Mouse (Mus musculus) B cell, adult 67 days (primary cell): Measurements from ENCODE around the gene Ngdn. TPM values are rescaled to one million over a fixed set of nuclear protein-coding genes. Genes with fewer than 3 reads are reported as not detected.

Experiments
- total RNA-seq, 2 experiments: library from RNA; stranded (reverse); gene quantifications; 4 replicates each; pipeline ENCODE4 v1.2.4; 2023

The Ngdn gene
- 10 to 100 TPM; 77.2 to 85.3 TPM for total RNA-seq

DNA sequence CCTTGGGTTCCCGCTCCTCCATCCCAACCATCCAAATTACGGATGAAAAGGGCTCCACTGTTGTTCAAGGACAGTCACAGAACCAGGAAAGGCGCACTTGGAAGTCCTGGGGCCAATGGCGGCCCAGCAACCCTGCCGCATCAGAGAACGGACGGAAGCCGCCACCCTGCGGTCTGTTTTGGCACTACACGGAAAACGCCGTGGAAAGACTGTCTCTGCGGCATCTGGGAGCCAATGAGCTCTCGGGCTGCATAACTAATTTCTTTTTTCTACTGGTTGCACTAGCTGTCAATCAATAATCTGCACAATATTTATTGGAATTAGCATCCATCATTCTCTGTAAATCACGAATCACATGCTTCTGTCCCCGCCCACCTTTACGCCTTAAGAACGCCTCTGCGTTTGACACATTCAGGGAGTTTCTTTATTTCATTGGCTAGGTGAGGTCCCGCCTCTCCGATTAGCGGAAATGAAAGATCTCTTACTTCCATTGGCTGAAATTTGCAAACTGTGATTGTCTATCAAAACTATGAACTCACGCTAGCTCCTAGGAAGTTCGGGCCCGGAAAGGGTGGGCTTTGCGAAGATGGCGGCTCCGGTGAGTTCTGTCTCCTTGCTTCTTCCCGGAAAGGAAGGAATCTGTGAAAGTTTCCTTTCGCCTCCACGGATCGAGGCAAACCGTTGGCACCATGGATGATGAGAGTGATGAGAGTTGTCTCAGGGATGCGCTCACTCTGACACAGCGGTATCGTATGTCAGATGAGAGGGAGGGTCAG lies at the start of gene Ngdn:
Gene Ngdn, plus strand, starts transcription at position 464 of the 776 bp plus-strand sequence.

DNA sequence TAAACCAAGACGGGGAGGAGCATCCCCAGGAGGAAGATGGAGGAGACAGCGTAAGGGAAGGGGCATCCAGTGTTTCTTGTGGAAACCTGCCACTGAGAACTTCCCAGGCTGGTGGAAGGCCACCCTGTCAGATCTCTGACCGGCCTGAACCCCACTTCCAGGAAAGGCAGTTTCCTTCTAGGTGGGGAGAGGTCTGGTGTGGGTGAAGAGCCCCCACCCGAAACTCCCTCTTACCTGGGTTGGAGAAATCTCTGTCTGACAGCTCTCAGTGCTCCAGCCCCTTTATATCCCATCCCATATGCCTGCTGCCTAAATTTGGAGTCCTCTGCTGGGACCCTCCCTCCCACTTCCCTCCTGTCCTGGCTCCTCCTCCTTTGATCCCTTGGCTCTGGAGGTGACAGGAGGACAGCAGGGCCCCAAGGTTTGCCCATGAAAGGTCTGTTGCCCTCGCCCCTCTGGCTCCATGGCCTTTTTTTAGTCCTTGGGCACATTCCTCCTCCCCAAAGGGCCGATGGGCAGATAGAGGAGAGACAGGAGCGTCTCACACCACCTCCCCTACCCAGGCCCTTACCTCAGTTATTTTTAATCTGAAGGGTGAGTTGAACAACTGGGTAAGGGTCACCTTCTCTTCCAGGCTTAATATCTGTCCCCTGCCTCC lies 48.8 kb upstream of the Ngdn start, which contains the start of gene Myh6:
Gene Myh6, minus strand, starts transcription at position 608 of the 658 bp plus-strand sequence.

DNA sequence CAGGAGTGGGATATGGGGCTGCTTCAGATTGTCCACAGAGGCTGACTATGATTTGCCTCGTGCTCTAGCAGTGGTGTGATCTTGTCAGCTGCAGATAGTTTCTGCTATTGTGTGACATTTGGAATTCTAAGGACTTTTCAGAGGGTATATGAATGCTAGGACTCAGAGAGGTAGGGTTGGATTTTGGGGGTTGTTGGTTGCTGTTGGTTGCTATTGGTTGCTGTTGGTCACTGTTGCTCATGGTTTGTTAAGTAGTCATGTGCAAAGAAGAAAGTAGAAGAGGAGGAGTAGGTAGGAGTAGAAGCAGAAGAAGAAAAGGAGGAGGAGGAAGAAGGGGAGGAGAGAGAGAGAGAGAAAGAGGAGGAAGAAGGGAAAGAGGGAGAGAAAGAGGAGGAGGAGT lies 38.6 kb upstream of the Ngdn start, which contains the start of gene Gm17428:
Gene Gm17428, plus strand, starts transcription at position 301 of the 400 bp plus-strand sequence.

DNA sequence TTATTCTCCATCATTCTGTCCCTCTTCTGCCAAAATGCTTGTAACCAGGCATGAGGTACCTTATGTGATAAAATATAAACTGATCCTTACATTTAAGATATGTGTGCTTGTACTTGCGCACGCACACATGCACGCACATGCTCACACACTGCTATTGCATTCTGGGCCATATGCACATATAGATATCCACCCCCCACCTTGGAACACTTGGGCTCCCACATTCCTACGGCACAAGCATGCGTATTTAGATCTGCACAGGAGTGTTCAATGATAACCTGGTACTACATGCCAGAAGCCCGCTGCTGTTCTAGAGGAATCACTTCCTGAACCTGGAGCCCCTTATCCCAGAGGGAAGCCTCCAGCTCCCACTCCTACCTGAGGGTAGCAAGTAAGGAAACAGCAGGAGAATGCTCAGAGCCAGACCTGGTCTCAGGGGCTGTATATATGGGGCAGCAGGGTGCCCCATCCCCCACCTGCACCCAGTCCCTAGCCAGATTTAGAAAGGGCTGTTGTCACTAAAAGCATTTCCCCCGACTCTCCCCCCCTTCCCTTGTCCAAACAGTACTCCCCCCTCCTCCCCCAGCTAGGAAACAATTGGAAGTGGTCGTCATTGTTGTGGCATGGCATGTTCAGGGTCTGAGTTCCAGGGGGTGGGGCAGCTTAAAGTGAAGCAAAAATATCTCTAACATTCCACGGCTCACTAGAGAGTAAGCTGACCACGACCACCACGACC lies 21.0 kb upstream of the Ngdn start, which contains the start of gene Myh7:
Gene Myh7, minus strand, starts transcription at position 491 of the 733 bp plus-strand sequence.

Other genes with a start within 250 kb of the Ngdn start
- under 1 TPM; 0.12 to 0.35 TPM for gene Slc7a8, start 233.5 kb upstream of the Ngdn start, total RNA-seq
- gene Rnf212b, start 201.3 kb upstream of the Ngdn start, total RNA-seq: not detected
- 10 to 100 TPM in 1 of 2 experiments, 1 to 10 TPM in 1; 9.4 to 18.7 TPM for gene Homez, start 144.5 kb upstream of the Ngdn start, total RNA-seq
- gene Ppp1r3e, start 137.9 kb upstream of the Ngdn start, total RNA-seq: 1 to 10 TPM; 3.4 to 4.0 TPM
- 10 to 100 TPM; 10.8 to 12.6 TPM for gene Bcl2l2, start 132.1 kb upstream of the Ngdn start, total RNA-seq
- gene Gm20521, start 132.0 kb upstream of the Ngdn start, total RNA-seq: 1 to 10 TPM; 1.5 to 1.8 TPM
- gene Pabpn1, start 123.0 kb upstream of the Ngdn start, total RNA-seq: 100 to 1,000 TPM; 303 to 319 TPM
- 1 to 10 TPM; 3.1 to 4.8 TPM for gene Slc22a17, start 102.3 kb upstream of the Ngdn start, total RNA-seq
- gene Efs, start 89.3 kb upstream of the Ngdn start, total RNA-seq: not detected
- not detected for gene Il25, start 82.8 kb upstream of the Ngdn start, total RNA-seq
- not detected for gene Cmtm5, start 79.2 kb upstream of the Ngdn start, total RNA-seq
- gene Myh6, start 48.5 kb upstream of the Ngdn start, total RNA-seq: not detected
- not detected for gene Gm17428, start 38.5 kb upstream of the Ngdn start, total RNA-seq
- gene Myh7, start 20.8 kb upstream of the Ngdn start, total RNA-seq: not detected
- 10 to 100 TPM; 17.6 to 21.4 TPM for gene Zfhx2, start 76.9 kb downstream of the Ngdn start, total RNA-seq
- 1 to 10 TPM; 5.4 to 8.8 TPM for gene Thtpa, start 79.3 kb downstream of the Ngdn start, total RNA-seq
- 100 to 1,000 TPM; 121 to 163 TPM for gene Ap1g2, start 91.1 kb downstream of the Ngdn start, total RNA-seq
- gene Jph4, start 101.5 kb downstream of the Ngdn start, total RNA-seq: not detected
- gene Dhrs2, start 206.6 kb downstream of the Ngdn start, total RNA-seq: not detected